Mouse (Mus musculus) activated CD4-positive, CD25-positive, alpha-beta regulatory T cell (primary cell): Measurements from ENCODE around the gene Taf6l. TPM values are rescaled to one million over a fixed set of nuclear protein-coding genes. Genes with fewer than 3 reads are reported as not detected.

ENCODE experiments used
- polyA plus RNA-seq, 2 experiments: library from polyadenylated mRNA; unstranded; fragments of 100-300 nt; shearing (Covaris generic); gene quantifications; one replicate each; pipeline ENCODE4 v1.2.1; 2017

The Taf6l gene
- 10 to 100 TPM; 12.9 to 19.2 TPM for polyA plus RNA-seq

DNA sequence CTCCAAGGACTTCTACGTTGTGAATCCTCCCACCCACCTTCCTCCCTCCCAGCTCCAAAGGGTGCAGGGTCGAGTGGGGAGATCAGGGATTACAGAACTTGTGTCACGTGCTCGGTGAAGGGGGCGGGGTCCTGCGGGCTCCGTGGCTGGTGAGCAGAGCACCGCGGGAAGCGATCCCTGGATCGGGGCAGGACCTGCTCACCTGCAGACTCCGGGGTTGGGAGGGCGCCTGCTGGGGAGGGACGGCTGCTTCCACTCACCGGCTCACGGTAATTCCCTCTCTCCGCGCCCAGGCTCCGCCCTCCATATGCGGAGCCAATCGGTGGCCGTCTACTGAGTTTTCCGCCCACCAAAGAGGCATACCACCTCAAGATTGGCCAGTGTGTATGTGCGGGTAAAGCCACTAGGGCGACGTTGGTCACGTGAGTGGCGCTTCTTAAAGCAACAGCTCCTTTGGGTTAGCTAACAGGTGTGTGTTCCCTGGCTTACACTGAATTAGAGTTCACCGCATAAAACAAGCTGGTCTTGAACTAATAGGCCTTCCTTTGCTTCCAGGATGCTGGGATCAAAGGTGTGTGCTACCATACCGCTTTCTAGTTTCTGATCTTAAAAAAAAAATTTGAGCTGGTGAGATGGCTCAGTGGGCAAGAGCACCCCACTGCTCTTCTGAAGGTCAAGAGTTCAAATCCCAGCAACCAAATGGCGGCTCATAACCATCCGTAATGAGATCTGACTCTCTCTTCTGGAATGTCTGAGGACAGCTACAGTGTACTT lies at the start of gene Taf6l:
Taf6l (minus strand) TSS at position 410 of the 774 bp plus-strand sequence.

GRCm38 (mm10) chr19:8829660-8830059 lies 43.4 kb upstream of the Taf6l start, which contains the start of gene AC129217.1:
TSS of gene AC129217.1 (plus strand) at chr19:8829773.

GRCm38 (mm10) chr19:8819596-8820423 lies 33.6 kb upstream of the Taf6l start, which contains the start of gene Hnrnpul2:
TSS of gene Hnrnpul2 (plus strand) at chr19:8820010.

GRCm38 (mm10) chr19:8818801-8819595 lies 32.8 kb upstream of the Taf6l start, which contains the start of gene Ttc9c:
TSS of gene Ttc9c (minus strand) at chr19:8819333.

GRCm38 (mm10) chr19:8802130-8802821 lies 16.1 kb upstream of the Taf6l start, which contains the start of gene Zbtb3:
TSS of gene Zbtb3 (plus strand) at chr19:8802555.

DNA sequence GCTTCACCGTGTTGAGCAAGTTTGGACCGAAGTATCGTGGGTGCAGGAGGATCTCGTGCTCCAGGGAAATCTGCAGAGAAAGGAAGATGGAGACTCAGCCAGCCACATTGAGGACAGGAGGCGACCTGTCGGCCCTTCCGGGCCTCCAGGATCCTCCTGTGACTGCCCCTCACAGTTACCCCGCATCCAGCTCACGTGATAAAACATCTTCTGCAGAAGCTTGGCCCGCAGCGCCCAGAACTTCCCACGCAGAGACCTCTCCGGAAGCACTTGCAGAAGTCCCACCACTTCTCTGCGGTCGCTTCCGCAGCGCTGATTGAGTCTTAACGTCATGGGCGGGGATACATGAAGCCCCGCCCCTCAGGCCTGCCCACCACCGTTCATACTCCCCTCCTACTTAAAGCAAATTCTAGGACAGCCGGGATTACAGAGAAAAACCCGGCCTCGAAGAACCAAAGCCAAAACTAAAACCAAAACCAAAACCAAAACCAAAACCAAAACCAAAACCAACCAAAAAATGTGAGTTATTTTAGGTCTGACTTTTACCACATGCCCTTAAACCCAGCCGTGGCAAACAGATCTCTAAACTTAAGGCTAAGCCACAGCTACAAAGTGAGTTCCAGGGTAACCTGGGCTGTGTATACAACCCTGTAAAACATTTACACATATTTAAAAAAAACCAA lies 12.2 kb upstream of the Taf6l start, which contains the start of gene Polr2g:
Polr2g (minus strand) TSS at position 314 of the 683 bp plus-strand sequence.

DNA sequence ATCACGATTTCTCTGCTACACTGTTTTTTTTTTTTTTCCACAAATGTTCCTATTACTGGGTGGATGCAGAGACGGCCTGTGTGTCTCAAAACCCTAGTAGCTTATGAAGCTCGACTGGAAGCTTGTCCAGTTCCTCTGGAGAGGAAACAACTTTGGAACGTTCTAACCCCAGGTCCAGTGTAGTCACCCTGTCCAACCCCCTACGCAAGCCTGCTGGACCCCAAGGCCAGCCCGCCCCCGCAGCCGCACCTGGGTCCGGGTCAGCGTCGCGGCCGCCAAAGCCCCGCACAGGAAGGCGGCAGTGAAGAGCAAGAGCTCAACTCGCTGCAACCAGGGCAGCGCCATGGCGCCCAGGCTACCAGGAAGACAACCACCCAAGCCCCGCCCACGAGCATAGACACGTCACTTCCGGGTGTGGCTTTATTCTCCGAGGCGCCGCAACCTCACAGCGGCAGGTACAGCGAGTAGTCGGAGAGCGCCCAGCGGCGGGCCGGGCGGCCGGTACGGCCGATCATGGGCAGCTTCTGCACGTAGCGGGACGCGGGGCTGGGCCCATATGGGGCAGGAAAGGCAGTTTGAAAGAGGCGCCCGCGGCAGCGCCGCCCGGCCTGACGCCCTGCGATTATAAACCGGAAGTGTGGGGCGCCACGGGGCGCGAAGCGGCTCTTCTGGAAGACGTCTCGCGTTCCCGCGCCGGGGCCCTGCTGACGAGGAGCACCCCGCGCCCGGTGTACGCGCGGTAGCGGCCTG lies 12.0 kb downstream of the Taf6l start, which contains the start of gene Tmem179b:
Tmem179b (minus strand) TSS at position 382 of the 750 bp plus-strand sequence.

DNA sequence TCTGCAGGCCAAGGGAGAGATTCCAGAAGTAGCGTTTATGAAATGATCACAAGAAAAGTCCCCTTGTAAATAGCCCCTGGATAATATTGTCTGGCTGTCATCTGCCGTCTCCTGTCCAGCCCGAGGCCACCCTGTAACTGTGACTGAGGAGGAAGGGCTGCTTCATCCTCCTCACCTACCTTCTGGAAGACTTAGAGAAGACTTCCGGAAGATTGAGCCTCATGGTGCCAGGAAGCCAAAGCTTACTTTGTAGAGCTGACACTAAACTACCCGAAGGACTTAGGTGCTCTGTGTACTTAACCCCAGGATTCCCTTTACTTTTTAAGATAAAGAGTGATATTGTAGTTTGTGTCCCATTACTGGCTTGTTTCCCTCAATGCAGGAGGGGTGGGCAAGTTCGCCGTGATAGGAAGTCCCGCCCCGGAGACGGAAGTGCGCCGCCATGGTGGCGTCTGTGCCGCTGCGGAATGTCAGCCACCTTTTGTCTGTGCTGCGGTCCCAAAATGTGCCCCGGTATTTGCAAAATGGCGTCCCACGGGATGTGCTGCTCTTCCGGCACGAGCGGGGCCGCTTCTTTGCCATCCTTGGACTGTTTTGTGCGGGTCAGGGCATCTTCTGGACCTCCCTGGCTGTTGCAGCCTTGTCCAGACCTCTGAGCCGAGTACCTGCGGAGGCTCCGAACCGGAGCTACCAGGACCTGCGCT lies 15.5 kb downstream of the Taf6l start, which contains the start of gene Tmem223:
Tmem223 (plus strand) TSS at position 430 of the 704 bp plus-strand sequence.

GRCm38 (mm10) chr19:8756635-8757387 lies 29.4 kb downstream of the Taf6l start, which contains the start of gene Nxf1:
TSS of gene Nxf1 (plus strand) at chr19:8757073.

GRCm38 (mm10) chr19:8741243-8741869 lies 44.9 kb downstream of the Taf6l start, which contains the start of gene Stx5a:
TSS of gene Stx5a (plus strand) at chr19:8741413.

GRCm38 (mm10) chr19:8740603-8741002 lies 45.6 kb downstream of the Taf6l start, which contains the start of gene 1700092M07Rik:
TSS of gene 1700092M07Rik (plus strand) at chr19:8740718.

DNA sequence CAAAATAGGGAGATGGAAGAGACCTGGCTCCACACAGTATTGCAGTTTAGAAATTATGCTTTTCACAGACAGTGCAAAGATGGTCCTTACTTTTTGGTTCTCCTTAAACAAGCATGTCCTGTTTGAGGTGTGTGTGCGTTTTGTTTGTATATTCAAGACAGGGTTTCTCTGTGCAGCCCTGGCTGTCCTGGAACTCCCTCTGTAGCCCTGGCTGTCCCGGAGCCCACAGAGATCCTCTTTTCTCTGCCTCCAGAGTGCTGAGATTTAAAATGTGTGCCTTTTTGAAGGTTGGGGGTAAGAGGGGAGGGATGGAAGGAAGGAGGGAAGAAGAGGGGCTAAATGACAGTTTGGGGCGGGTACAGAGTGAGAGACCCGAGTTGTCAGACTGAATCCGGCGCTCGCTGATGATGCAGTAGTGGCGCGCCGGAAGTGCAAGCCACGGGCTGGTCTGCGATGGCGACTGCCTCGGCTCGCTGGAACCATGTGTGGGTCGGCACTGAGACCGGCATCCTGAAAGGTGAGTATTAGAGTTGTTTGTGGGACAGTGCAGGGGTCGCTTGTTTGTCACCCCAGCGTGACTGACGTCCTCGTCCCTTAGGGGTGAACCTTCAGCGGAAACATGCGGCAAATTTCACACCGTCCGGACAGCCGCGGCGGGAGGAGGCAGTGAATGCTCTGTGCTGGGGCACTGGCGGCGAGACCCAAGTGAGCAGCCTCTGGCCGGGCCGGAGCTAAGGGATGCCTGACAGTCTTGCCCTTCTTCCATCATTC lies 50.6 kb downstream of the Taf6l start, which contains the start of gene Wdr74:
Wdr74 (plus strand) TSS at position 439 of the 771 bp plus-strand sequence.

Other genes with a start within 250 kb of the Taf6l start
- under 1 TPM in 1 of 2 experiments, not detected in 1; 0.45 TPM for gene Slc22a8, start 195.2 kb downstream of the Taf6l start, polyA plus RNA-seq
- under 1 TPM in 1 of 2 experiments, not detected in 1; 0.04 TPM for gene Slc22a6, start 168.4 kb downstream of the Taf6l start, polyA plus RNA-seq
- under 1 TPM in 1 of 2 experiments, not detected in 1; 0.04 TPM for gene Chrm1, start 122.6 kb downstream of the Taf6l start, polyA plus RNA-seq
- 100 to 1,000 TPM; 123 to 154 TPM for gene Slc3a2, start 63.0 kb downstream of the Taf6l start, polyA plus RNA-seq
- 10 to 100 TPM; 56.2 to 78.4 TPM for gene Wdr74, start 50.6 kb downstream of the Taf6l start, polyA plus RNA-seq
- gene 1700092M07Rik, start 45.7 kb downstream of the Taf6l start, polyA plus RNA-seq = under 1 TPM; 0.53 to 0.74 TPM
- gene Stx5a, start 45.0 kb downstream of the Taf6l start, polyA plus RNA-seq = 100 to 1,000 TPM; 143 to 165 TPM
- gene Nxf1, start 29.3 kb downstream of the Taf6l start, polyA plus RNA-seq = 100 to 1,000 TPM; 161 to 220 TPM
- gene Tmem223, start 15.4 kb downstream of the Taf6l start, polyA plus RNA-seq = 10 to 100 TPM; 90.9 to 99.6 TPM
- 100 to 1,000 TPM; 176 to 213 TPM for gene Tmem179b, start 11.9 kb downstream of the Taf6l start, polyA plus RNA-seq
- gene Polr2g, start 12.2 kb upstream of the Taf6l start, polyA plus RNA-seq = 100 to 1,000 TPM; 144 to 188 TPM
- gene Zbtb3, start 16.1 kb upstream of the Taf6l start, polyA plus RNA-seq = 1 to 10 TPM; 2.1 to 2.7 TPM
- gene Ttc9c, start 32.9 kb upstream of the Taf6l start, polyA plus RNA-seq = 10 to 100 TPM; 45.5 TPM
- gene Hnrnpul2, start 33.6 kb upstream of the Taf6l start, polyA plus RNA-seq = 10 to 100 TPM; 13.8 to 14.4 TPM
- gene AC129217.1, start 43.4 kb upstream of the Taf6l start, polyA plus RNA-seq = under 1 TPM in 1 of 2 experiments, not detected in 1; 0.89 TPM
- 100 to 1,000 TPM; 115 to 134 TPM for gene Bscl2, start 51.0 kb upstream of the Taf6l start, polyA plus RNA-seq
- gene Gng3, start 52.8 kb upstream of the Taf6l start, polyA plus RNA-seq = 1 to 10 TPM in 1 of 2 experiments, under 1 TPM in 1; 0.39 to 1.0 TPM
- under 1 TPM in 1 of 2 experiments, not detected in 1; 0.10 TPM for gene Lrrn4cl, start 64.4 kb upstream of the Taf6l start, polyA plus RNA-seq
- 100 to 1,000 TPM; 155 to 175 TPM for gene Ubxn1, start 85.1 kb upstream of the Taf6l start, polyA plus RNA-seq
- gene Uqcc3, start 94.5 kb upstream of the Taf6l start, polyA plus RNA-seq = 100 to 1,000 TPM in 1 of 2 experiments, 10 to 100 TPM in 1; 79.3 to 105 TPM
- 10 to 100 TPM; 81.7 to 89.2 TPM for gene Lbhd1, start 97.3 kb upstream of the Taf6l start, polyA plus RNA-seq
- not detected for gene Gm49403, start 97.5 kb upstream of the Taf6l start, polyA plus RNA-seq
- gene 1810009A15Rik, start 102.4 kb upstream of the Taf6l start, polyA plus RNA-seq = 10 to 100 TPM; 53.7 to 60.3 TPM
- not detected for gene Gm49416, start 102.5 kb upstream of the Taf6l start, polyA plus RNA-seq
- 10 to 100 TPM; 33.7 to 35.1 TPM for gene Ints5, start 106.6 kb upstream of the Taf6l start, polyA plus RNA-seq
- gene Ganab, start 111.7 kb upstream of the Taf6l start, polyA plus RNA-seq = 100 to 1,000 TPM in 1 of 2 experiments, 10 to 100 TPM in 1; 76.4 to 105 TPM
- gene B3gat3, start 134.0 kb upstream of the Taf6l start, polyA plus RNA-seq = 10 to 100 TPM; 32.7 to 61.4 TPM
- gene Rom1, start 142.9 kb upstream of the Taf6l start, polyA plus RNA-seq = 10 to 100 TPM in 1 of 2 experiments, 1 to 10 TPM in 1; 6.7 to 22.9 TPM
- 10 to 100 TPM; 65.5 to 86.4 TPM for gene Eml3, start 143.1 kb upstream of the Taf6l start, polyA plus RNA-seq
- 100 to 1,000 TPM; 207 to 252 TPM for gene Mta2, start 155.5 kb upstream of the Taf6l start, polyA plus RNA-seq
- 10 to 100 TPM; 28.1 to 34.9 TPM for gene Tut1, start 167.4 kb upstream of the Taf6l start, polyA plus RNA-seq
- gene Eef1g, start 180.6 kb upstream of the Taf6l start, polyA plus RNA-seq = 100 to 1,000 TPM; 243 to 311 TPM
- 10 to 100 TPM; 51.5 to 98.4 TPM for gene Ahnak, start 202.9 kb upstream of the Taf6l start, polyA plus RNA-seq